Mouse (Mus musculus): ENCODE results near the gene Utrn. TPM values are rescaled to one million over a fixed set of nuclear protein-coding genes. Genes with fewer than 3 reads are reported as not detected.

Utrn gene
- total RNA-seq, 4 experiments from 2014 or later: 39.9 to 46.6 (median 44.0) TPM

DNA sequence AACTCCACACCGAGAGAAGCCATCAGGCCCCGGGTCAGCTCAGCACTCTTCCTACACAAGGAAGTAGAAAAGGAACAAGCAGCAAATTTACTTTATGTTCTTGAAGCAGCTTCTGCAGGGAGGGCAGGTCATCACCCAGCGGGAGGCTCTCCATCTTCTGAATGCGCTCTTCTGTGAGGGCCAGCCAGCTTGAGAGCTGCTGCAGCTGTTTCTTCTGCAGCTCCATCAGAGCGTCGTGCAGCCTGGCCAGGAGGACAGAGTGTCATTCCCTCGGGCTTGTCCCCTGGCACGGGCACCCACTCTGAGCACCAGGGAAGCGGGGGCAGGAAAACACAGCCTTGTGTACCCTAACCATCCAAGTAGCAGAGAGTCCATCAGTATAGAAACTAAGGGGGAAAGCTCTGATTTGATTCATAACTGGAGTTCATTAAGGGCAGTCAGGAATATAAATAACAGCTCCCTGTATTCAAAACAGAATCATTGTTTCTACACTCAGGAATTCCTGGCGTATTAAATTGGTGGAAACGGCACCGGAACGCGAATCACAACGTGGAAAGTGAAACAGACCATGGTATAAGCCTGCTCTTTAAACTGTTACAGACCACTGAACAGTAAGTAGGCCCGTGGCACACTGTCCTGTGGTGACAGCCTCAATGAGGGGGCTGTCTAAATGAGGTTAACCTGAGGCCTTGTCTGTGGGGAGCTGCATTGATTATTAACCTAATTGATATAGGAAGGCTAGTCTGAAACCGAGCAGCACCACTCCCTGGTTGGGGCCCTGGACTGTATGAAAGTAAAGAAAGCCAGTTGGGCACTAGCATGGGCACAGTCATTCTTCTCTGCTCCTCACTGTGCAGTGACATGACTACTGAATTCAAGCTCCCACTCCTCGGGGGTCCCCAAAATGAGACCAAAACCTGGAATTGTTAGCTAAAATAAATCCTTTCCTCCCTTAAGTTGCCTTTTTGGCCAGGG lies 132.0 kb downstream of the Utrn start:
- DNase-seq (ENCODE audit: low spot score in 2 of 2): no peak

GRCm38 (mm10) chr10:12735695-12736094 lies 133.5 kb downstream of the Utrn start:
- no peak for DNase-seq (ENCODE audit: low spot score in 2 of 2)

- DNase-seq (ENCODE audit: low spot score in 2 of 2): no peak
Measured at GRCm38 (mm10) chr10:12731459-12731858, 137.7 kb downstream of the Utrn start.

GRCm38 (mm10) chr10:12729635-12730034 lies 139.5 kb downstream of the Utrn start:
- DNase-seq (ENCODE audit: low spot score in 2 of 2): no peak

GRCm38 (mm10) chr10:12729033-12729432 lies 140.1 kb downstream of the Utrn start:
- no peak for DNase-seq (ENCODE audit: low spot score in 2 of 2)

- no peak for DNase-seq (ENCODE audit: low spot score in 2 of 2)
Measured at GRCm38 (mm10) chr10:12727881-12728280, 141.3 kb downstream of the Utrn start.

DNA sequence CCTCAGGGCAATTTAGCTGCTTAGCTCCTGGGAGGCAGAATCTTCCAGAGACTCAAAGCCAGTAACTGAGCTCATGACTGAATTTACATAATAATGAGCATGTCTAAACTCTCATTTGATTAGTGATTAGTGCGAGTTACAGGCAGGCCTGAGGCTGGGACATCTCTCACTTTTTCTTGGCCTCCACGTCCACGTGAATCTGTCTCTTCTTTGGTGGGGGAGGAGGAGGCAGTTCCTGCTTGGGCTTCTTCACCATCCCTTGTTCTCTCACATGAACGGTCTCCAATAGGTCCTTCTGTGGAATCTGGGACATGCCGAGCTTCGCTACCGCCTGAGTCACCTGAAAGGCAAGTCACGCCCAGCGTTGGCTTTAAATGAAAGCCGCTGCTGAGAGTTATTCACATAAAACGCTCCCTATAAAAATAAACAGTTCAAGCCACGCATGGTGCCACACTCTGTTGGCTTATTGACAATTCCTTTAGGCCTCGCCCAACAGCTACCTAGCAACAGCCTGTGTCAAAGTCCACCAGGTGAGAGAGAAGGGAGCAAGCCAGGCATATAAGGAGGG lies 143.0 kb downstream of the Utrn start:
- DNase-seq (ENCODE audit: low spot score in 2 of 2): no peak

DNA sequence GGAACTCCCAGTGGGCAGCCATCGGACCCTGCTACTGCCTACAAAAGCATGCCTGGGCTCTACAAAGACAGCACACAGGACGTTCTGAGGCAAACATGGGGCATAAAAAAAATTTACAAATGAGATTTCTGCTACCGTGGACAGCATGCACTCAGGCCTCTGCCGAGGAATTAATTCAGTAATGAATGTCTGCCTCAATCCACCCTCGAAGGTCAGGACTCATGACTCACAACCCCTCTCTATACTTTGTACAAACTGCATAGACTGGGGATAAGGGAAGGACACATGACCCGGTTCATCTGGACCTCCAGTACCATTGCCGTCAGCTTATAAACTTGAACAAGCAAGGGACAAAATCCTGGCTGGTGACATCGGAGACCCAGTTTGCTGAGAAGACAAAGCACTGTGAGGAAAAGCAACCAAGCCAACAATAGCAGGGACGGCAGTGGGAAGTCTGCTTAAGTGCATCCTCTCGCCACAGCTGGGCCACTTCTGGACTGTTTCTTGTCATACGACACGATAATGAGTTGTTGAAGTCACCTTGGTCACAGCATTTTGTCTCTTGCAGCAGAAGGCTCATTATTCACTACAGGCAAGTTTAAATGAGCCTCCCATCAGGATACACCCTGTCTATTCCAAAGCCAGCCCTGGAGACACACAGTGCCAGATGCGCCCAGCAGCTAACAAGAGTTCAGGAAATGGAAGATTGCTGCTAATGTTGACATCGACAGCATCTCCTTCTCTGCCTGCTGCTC lies 144.7 kb downstream of the Utrn start:
- DNase-seq (ENCODE audit: low spot score in 2 of 2): no peak

DNA sequence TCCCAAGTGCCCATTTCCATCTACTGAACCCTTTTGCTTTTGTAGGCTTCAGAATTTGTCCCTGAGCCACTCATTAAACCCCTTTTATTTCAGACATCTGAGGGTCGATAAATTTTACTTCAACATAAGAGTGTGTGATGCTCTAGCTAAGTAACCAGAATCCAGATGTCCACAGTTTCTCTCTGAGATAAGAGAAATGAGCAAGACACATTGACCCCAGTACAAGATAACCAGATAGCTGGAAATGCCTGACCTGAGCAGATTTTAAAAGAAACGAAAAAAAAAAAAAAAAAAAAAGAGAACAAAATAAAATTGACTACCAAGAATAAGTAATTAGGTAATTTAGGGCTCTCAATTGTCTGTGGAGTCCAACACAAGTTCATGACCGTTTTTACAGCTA lies 145.9 kb downstream of the Utrn start:
- DNase-seq (ENCODE audit: low spot score in 2 of 2): no peak

DNA sequence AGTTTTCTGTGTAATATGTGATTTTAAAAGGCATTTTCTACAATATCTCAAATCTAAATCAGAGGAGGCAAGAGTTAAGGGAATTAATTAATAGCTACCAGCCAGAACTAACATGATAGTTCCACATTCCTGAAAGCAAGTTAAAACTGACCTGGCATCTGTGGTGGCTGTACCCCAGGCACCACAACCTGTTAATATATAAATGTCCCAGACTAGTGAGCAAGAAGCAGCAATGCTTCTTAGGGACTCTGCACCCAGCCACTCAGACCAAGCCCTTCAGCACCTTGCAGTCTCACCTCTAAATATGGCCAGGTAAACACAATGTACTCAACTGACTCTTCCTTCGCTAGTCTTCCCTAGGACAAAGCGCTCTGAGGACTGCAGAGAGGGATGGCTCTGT lies 147.1 kb downstream of the Utrn start:
- DNase-seq (ENCODE audit: low spot score in 2 of 2): no peak

- no peak for DNase-seq (ENCODE audit: low spot score in 2 of 2)
Measured at GRCm38 (mm10) chr10:12718386-12718785, 150.8 kb downstream of the Utrn start.

DNA sequence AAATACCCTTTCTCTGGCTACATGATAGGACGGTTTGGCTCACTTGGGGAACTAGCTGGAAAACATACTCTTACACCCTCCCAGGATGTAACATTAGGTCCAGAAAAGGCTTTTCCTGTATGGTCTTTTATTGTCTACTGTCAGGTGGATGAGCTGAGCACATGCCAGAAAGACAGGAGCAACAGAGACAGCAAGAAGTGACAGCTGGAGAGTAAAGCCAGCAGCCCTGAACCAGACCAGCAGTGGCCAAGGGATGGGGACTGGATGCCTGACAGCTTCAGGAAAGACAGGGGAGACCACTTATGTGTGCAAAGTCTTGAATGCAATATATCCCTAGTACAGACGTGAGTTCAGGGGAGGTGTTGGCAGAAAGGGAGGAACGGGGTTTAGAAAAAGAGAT lies 151.8 kb downstream of the Utrn start:
- DNase-seq (ENCODE audit: low spot score in 2 of 2): no peak

GRCm38 (mm10) chr10:12716657-12717327 lies 152.4 kb downstream of the Utrn start:
- no peak for DNase-seq (ENCODE audit: low spot score in 2 of 2)

GRCm38 (mm10) chr10:12713236-12713855 lies 155.8 kb downstream of the Utrn start:
- DNase-seq (ENCODE audit: low spot score in 2 of 2): no peak

- DNase-seq (ENCODE audit: low spot score in 2 of 2): no peak
Measured at GRCm38 (mm10) chr10:12711332-12711831, 157.8 kb downstream of the Utrn start.

- DNase-seq (ENCODE audit: low spot score in 2 of 2): no peak
Measured at GRCm38 (mm10) chr10:12706516-12706915, 162.6 kb downstream of the Utrn start.

GRCm38 (mm10) chr10:12705990-12706389 lies 163.2 kb downstream of the Utrn start:
- DNase-seq (ENCODE audit: low spot score in 2 of 2): no peak

GRCm38 (mm10) chr10:12704290-12704689 lies 164.9 kb downstream of the Utrn start:
- no peak for DNase-seq (ENCODE audit: low spot score in 2 of 2)

- DNase-seq (ENCODE audit: low spot score in 2 of 2): no peak
Measured at GRCm38 (mm10) chr10:12703526-12703925, 165.6 kb downstream of the Utrn start.

- no peak for DNase-seq (ENCODE audit: low spot score in 2 of 2)
Measured at GRCm38 (mm10) chr10:12702140-12702539, 167.0 kb downstream of the Utrn start.

DNA sequence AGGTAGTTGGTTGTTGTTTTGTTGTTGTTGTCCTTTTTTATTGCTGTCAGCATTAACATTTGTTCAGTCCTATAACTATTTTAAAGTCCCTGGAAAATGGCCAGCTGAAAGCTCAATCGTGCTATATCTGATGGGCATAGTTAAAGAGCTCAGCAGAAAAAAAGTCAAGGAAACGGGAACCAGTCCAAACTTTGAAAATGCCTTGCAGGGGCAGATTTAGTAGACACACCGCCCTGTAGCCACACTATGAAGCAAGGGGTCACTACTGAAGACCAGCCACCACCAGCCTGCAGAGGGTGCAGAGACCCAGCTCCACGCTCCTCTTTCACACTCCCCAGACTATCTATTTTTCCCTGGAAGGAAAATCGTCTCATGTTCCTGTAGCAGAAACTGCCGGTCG lies 167.5 kb downstream of the Utrn start:
- DNase-seq (ENCODE audit: low spot score in 2 of 2): no peak
